13 mouse cellular contexts compared by ENCODE assay signal in the genomic region with DNA sequence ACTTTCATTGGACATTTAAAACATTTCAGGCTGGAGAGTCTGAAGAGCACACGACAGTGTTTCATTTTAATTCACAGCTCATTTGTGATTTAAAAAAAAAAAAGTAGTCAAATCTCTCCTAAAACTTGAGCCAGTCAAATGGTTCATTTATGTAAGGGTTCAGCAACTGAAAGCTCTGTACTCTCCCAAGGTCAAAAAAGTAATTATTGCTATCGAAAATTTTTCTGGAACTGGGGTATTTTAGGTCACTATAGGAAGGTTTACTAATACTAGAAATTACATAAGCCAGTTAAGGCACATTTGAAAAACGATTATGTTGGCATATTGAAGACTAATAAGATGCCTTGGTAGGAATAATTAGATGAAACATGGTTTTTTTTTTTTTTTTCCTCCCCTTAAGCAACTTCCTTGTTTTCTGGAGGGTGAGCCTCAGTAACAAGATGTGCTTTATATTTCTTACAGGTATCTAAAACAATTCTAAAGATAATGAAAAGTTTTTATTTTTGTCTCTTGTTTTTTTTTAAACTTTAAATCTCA.
DNase-seq lines count a peak whose midpoint lies in the region; ATAC-seq and TF ChIP-seq lines count a peak whose summit lies in the region.
"Had no signal": no experiment of that assay in that cellular context is flagged by ENCODE, and none has a peak within 500 bp of the region (broad histone marks: within the 10 kb centered on the region; RNA-seq: fewer than 3 reads in every experiment).

No protein-coding gene starts in this region.

- H3K9me3 ChIP-seq in megakaryocyte, embryonic 14.5 days = no peaks in the 10 kb centered on the region
- no peaks in the 10 kb centered on the region for H3K9me3 ChIP-seq in liver, embryonic 13.5 days (replicated peaks)
- H3K9me3 ChIP-seq: hindbrain, embryonic 13.5 days; limb, embryonic 13.5 days; midbrain, embryonic 12.5 days had no signal

- ATAC-seq in megakaryocyte, adult 5-6 weeks (ENCODE audit: poor library complexity, severe bottlenecking) = no peak
- no peak for ATAC-seq in liver, embryonic 13.5 days (ENCODE audit: low read depth)
- ATAC-seq in activated CD4-positive, CD25-positive, alpha-beta regulatory T cell, adult 4 months = no peak

- H3K9ac ChIP-seq in liver, embryonic 13.5 days = peak overlapping the region; percentile 81
- H3K9ac ChIP-seq: hindbrain, embryonic 13.5 days; limb, embryonic 13.5 days; midbrain, embryonic 12.5 days had no signal

- H3K4me2 ChIP-seq in liver, embryonic 13.5 days = peak overlapping the region; percentile 95

- DNase-seq in kidney, adult 2 months = no peak
- no peak for DNase-seq in kidney, postnatal 10 days
- no peak for DNase-seq in liver, embryonic 13.5 days
- no peak for DNase-seq in adipocyte (ENCODE audit: low spot score)
- DNase-seq in adrenal gland, adult 2 months = no peak
- DNase-seq: cerebellum, adult 18-20 months; kidney, adult 9 months had no signal

- peak overlapping the region; percentile 92 for H3K27ac ChIP-seq in kidney, adult 2 months (ENCODE audit: insufficient read depth, low read depth, low read length)
- H3K27ac ChIP-seq in liver, embryonic 13.5 days = peak overlapping the region; percentile 93
- H3K27ac ChIP-seq: hindbrain, embryonic 13.5 days; midbrain, embryonic 12.5 days had no signal

- peaks cover 24% of the 10 kb centered on the region for H3K4me1 ChIP-seq in kidney, adult 2 months (ENCODE audit: control insufficient read depth, insufficient read depth, low read length)
- peaks cover 84% of the 10 kb centered on the region for H3K4me1 ChIP-seq in megakaryocyte, embryonic 14.5 days
- peaks cover 87% of the 10 kb centered on the region for H3K4me1 ChIP-seq in liver, embryonic 13.5 days (replicated peaks)

- 18% methylated on average over 3 of the region's 3 CpGs for WGBS in kidney, adult 2 months
- 21% methylated on average over 3 of the region's 3 CpGs for WGBS in liver, embryonic 13.5 days (ENCODE audit: insufficient replicate concordance)

- H3K36me3 ChIP-seq in kidney, adult 2 months (ENCODE audit: control insufficient read depth, insufficient read depth, low read length) = no peaks in the 10 kb centered on the region
- peaks cover 25% of the 10 kb centered on the region for H3K36me3 ChIP-seq in megakaryocyte, embryonic 14.5 days (replicated peaks; ENCODE audit: low read length)
- H3K36me3 ChIP-seq in liver, embryonic 13.5 days = no peaks in the 10 kb centered on the region
- H3K36me3 ChIP-seq: hindbrain, embryonic 13.5 days; limb, embryonic 13.5 days; midbrain, embryonic 12.5 days had no signal

- no peaks in the 10 kb centered on the region for H3K27me3 ChIP-seq in kidney, adult 2 months (replicated peaks; ENCODE audit: control insufficient read depth, insufficient read depth, low read length)
- no peaks in the 10 kb centered on the region for H3K27me3 ChIP-seq in megakaryocyte, embryonic 14.5 days (replicated peaks)
- no peaks in the 10 kb centered on the region for H3K27me3 ChIP-seq in liver, embryonic 13.5 days
- H3K27me3 ChIP-seq: limb, embryonic 13.5 days had no signal

- TF ChIP-seq CTCF in kidney, adult 2 months (conservative IDR thresholded peaks at IDR 0.05; ENCODE audit: insufficient read depth, insufficient read length, low read depth, low read length) = no peak

- TF ChIP-seq POLR2A in kidney, adult 2 months (IDR thresholded peaks at IDR 0.05; ENCODE audit: low read depth, low read length) = no peak

- H3K4me3 ChIP-seq in kidney, adult 2 months (ENCODE audit: insufficient read depth, low read depth, low read length) = no peak overlapping the region
- H3K4me3 ChIP-seq in megakaryocyte, embryonic 14.5 days (replicated peaks) = peak overlapping the region; percentile 93
- H3K4me3 ChIP-seq in liver, embryonic 13.5 days (replicated peaks) = peak overlapping the region; percentile 62
- H3K4me3 ChIP-seq: hindbrain, embryonic 13.5 days; midbrain, embryonic 12.5 days had no signal
